Mouse (Mus musculus) ES-CJ7 (cell line): ENCODE data around the gene Rad51b.

Experiments used
- DNase-seq: peaks from one replicate; pipeline ENCODE4 v3.0.0; 2011; ENCODE audit warnings: low read depth, low spot score

Rad51b gene

DNA sequence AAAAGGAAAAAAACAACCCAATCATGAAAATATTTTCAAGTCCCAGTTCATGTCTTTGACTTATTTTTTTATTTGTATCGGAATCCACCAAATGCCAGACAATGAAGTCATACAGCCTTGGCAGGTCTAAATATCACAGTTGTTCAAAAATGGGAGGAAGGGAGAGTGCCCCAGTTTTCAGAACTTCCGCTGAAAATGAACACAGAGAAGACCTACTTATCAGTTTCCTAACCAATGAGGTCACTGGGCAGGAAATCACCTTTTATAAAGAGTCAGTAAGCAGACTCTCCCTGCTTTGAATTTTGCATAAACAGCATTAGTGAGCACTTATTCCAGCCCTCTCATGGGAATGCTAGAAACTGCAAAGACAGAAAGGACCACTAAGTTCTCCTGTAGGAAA is 465.0 kb downstream of the Rad51b start:
- no peak for DNase-seq

DNA sequence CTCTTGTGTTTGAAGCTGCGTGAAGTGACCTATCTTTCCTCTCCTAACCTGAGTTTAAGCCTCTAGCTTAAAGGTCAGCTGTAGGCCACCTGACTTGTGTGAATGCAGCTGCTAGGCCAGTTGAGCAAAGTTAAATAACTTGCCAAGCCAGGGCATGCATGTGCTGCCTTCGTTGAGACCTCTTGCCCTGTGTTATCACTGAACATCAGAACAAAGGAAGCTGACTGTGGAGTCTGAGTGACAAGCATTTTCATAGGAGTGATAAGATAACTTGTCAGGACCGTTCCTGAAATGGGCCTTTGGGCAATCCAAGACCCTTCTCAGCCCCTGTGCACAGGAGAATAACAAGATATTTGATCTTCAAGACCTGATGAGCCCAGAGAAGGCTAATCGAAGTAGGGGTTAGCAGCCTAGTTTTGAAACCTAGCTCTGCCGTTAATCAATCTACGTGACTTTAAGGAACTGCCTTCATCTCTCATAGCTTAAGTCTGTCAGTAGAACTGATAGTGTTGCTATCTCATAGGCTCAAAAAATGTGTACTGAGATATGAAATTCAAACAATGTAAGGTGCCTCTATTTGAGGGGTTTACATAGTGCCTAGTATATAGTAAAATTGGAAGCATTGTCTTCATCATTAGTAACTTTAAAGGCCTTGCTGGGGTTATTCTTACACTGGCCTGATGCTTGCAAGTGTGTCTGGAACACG is 465.6 kb downstream of the Rad51b start:
- no peak for DNase-seq

DNA sequence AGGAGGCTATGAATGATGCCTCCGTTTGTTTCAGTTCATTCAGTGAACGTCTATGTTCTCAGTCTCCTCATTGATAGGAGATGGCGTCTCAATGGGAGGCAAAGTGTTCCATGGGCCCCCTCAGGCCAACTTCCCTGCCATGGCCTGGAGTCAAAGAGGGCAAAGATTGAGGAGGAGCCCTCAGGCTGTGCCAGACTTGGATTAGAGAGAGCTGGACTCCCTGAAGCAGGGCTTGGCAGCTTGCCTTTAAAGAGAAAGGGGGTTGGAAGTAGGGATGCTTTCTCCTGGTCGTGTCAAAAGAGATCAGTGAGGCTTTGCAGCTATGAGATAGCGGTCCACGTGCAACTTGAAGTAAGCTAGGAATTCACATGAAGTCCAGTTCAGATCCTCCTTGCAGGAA is 469.0 kb downstream of the Rad51b start:
- no peak for DNase-seq

DNA sequence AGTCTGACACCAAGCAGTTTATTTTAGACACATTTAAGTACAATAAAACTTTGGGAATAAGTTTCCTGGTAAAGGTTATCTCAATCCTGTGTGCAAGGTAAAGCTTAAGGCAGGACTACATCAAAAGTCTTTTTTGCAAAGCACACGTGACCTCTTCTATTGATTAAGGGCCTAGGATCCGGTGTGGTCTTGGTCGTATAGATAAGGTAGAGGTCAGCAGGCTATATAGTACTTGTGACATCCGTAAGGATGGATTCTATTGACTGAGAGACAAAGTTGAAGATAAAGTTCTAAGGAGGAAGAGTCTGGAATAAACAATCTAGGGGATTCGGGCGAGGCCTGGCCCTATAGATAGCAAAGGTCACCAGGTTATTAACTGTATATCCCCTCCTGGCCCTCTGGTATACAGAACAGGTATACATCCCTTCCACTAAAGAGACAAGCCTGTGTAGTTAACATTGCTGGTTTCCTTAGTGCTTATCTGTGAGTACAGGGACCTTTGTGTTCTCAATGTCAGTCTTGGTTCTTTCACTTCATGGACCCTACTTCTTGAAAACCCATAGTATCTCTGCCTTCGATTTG is 471.8 kb downstream of the Rad51b start:
- no peak for DNase-seq

DNA sequence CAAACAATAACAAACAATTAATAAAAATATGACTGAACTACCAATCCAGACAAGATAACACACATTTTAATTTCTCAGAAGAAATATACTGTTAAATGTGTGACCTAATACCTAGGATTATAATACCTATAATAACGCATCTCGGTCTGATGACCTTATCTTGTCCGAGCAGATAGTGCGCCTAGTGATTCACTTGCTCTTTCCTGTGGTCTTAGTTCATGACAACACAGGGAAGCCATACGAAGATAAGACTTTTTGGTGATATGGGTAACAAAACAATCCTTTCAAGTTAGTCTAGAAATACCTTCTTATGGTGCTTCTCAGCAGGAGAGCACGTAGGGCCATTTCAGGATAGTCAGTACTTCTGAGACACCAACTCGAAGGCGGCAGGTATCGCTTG is 472.7 kb downstream of the Rad51b start:
- DNase-seq = no peak

DNA sequence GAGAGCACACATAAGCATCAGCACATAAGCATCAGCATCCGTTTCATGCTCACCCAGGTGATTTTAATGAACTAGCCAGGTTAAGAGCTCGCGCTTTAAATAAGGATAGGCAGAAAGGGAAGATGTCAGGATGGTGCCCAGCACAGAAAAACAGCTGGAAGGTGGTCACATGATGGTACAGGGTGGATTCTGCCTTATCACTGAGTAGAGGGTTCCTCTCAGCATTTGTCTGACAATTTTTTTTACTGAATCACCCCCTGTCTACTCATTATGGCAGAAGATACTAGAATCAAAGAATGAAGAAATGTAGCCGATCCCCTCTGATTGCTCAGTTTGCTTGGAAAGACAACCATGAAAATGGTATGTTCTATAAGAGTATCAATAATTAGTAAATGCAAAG is 474.1 kb downstream of the Rad51b start:
- DNase-seq = no peak

DNA sequence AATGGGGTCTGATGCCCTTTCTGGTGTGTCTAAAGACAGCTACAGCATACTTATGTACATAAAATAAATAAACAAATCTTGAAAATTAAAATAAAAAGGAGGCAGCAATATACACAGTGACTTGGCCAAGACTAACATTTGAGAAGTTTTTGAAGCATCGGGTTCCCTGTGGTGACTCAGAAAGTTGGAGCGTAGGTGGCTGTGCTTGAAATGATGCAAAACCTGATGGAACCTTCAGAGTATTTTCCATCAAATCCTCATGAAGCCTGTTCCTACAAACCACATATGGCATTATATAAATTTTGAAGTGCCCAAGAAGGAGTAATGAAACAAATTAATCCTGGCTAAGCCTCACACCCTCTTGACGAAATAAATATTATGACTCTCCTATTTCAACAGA is 474.7 kb downstream of the Rad51b start:
- DNase-seq = no peak

DNA sequence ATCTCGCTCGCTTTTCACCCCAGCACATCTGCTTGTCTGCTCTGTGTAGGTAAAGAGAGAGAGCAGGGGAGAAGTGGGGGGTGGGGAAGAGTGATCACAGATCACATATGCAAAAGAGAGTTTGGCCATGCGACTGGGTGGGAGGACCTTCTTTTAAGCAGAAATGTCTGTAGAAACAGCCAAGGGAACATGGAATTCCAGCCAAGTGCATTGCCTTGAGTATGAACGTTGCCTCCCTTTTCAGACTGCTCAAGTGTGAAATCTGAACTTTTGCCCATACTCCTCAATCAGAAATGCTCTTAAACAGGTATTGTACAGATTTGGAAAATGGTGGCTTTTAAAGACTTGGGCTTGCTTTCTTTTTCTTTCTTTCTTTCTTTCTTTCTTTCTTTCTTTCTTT is 476.2 kb downstream of the Rad51b start:
- no peak for DNase-seq

DNA sequence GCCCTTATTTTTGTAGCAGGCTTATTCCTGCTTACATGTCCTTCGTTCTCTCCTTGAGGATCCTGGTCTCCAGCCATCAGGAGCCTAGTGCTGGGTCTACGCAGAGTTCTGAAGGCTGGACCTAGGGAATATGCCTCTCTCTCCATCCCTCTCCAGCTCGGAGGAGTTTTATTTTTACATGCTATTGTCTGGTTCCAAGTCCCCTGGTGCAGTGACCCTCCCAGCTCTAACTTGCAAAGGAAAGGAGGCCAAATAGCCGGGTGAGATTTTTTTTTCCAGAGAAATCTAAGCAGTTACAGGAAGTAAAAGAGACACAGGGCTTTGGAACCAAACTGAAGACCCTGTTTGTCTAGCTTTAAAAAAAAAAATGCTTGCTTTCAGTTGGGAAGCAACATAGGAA is 477.5 kb downstream of the Rad51b start:
- no peak for DNase-seq

DNA sequence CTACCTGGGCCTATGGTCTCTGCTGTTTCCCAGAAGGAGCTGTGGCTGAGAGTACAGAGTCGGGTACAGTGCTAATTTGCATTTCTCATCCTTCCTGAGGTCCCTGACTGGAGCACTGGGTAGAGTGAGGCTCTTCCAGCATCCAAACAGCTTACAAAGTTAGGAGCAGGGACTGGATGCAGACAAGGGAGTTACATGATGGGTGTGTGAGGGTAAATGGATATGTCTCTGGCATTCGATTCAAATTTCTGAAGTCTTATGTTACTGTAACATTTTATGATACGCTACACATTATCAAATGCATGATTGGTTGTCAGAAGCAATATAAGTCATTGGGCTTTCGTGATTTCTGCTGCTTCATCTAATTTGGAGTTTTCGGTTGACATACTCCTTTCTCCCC is 479.7 kb downstream of the Rad51b start:
- DNase-seq = no peak

DNA sequence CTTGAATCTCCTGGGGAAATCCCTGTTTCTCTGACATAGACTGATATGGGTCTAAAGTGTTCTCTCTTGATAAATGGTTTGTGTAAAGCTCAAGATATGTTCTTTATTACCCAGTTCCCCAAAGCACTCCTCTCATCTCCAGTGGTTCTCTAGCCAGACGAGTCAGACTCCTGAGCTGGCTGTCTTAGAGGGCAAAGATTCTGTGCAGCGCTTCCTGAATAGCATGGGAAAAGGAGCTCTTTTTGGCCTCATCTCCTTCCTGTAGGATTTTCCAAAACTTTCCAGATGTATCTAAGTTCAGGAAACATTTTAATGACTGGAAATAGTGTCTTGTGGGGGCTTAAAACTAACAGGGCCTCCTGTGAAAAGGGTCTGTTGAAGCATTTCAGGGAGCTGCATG is 483.7 kb downstream of the Rad51b start:
- DNase-seq = no peak

DNA sequence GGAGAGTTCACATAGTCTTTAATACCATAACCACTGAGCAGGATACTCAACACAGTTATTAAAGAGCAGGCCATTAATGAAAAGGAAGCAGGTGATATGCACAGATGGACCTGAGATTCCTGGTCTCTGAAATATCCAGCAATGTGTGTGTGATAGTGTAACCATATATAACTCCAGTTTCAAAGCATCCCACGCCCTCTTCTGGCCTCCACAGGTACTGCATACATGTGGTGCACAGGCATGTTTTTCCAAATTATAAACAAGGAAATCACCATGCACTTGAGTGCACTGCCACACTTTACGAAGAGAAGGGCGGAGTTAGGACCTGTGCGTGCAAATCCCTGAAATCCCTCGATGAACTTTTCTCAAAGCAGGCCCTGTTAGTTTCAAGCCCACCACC is 484.7 kb downstream of the Rad51b start:
- no peak for DNase-seq

DNA sequence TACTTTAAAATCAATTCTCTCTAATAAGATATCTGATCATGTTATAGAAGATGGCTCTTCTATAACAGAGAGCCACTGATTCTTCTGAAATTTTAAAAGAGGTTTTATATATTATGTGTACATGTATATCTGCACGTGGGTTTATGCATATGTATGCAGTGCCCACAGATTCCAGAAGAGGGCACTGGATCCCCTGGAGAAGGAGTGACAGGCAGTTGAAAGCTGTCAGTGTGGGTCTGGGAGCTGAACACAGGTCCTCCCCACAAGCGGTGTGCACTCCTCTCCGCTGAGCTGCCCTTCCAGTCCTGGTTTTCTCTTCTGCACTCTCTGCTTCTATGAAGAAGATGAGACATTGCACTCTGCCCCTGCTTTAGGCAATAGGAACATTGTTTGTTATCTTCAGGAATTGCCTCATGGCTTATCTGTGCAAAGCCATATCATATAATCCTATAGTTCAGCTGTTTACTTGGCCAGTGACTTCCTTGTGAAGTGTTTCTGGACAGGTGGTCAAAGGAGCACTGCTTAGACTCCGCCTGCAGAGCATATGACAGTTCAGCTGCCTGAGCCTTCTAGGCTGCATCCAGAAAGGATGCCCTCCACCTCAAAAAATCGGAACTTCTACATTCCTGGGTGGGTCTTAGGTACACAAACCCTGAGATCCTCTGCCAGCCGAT is 485.5 kb downstream of the Rad51b start:
- peak; percentile 28 for DNase-seq

DNA sequence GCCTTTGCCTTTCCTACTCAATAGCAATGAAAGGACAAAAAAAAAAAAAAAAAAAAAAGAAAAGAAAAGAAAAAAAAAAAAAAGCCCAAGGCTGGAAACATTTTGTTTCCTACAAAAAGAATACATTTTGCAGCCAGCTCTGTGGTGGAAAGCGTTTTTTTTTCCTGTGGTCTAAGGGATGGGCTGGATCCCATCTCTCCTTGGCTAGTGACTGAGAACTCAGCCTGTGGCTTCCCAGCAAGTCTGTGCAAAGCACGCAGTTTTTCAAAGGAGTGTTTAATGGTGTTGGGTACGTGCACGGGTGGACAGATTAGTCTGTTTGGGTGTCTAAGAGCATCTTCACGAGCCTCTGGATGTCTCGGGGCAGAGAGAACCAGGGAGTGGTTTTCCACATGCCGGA is 487.1 kb downstream of the Rad51b start:
- DNase-seq = no peak

DNA sequence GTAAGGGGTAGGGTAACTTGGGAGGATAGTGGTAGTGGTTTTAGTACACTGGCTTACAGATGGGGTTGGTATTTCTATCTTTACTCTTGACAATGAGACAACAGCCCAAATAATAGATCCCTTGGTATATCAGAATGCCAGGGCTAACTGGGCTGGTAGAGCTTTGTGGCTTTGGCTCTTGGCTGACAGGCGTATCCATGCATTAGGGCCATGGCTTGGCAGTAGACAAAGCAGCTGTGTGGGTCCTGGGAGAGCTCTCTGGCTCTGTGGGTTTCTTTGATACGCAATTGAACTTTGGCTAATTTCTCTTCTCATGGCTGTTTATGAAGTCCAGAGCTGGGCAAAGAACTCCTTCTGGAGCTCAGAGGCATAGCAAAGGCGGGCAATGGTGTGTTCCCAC is 488.6 kb downstream of the Rad51b start:
- DNase-seq = no peak

DNA sequence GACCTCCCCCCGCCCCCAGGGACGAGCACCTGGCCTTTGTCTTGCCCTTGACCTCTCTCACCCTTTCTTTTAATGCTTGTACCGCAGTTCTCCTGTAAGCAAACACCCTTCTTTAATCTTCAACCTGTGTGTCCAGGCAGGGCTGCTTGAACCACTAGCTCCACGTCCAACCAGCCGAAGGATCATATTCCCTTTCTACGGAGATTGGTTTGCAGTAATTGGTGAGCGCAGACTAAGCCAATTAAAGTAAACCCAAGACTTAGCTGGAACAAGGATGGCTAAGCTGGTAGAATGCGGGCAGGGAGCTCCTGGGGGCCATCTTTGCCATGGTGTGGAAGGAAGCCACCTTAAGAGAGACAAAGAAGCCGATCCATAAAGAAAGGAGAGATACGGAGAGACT is 490.5 kb downstream of the Rad51b start:
- DNase-seq = no peak

DNA sequence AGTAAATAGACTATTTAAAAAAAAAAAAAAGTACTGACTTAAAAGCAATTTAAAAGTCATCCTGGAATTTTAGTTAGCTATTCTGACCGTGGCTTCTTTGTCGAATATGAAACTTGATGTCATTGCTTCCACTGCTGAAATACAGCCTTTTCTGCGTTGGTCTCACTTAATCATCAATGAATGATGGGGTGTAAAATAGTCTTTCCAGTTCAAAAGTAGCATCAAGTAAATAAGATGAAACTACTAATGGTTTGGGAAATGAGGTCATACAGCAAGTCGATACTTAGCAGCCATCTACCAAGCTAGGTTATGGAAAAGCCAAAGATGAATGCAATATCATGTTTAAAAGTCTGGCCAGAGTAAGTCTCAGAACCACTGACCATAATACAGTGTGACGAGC is 491.3 kb downstream of the Rad51b start:
- DNase-seq = no peak

DNA sequence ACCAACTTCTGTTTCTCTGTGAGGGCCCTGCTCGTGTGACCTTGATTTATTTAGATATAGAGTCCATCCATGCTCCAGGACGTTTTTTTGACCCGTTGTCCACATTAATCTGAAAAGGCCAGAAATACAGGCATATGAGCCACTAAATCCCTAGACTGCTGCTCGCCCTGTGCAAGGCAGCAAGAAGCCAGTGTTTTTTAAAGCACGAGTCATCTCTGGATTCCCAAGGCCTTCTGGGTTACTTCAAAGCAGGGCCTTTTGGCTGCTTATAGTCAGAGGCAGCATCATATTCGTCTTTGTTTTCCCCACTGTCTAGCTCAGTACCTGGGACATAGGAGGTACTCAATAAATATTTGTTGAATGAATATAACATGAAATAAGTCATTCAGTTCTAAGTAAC is 492.4 kb downstream of the Rad51b start:
- no peak for DNase-seq

DNA sequence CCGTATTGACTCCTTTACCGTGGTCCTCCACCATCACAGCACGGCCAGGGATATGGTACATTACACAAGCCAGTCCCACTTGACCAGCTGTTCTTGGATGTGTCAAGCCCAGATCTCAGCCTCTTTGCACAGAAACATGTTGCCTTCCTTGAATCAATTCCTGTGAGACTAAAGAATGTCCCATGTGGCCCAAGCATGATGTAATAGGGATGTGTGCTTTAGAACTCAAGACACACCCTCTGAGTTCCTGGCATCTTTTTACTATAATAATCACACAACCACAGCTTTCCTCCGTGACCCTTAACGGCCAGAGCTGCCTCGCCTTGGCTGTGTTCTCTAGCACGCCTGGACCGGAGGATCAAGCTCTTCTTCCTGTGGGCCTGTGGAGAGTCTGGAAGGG is 496.3 kb downstream of the Rad51b start:
- DNase-seq = no peak

DNA sequence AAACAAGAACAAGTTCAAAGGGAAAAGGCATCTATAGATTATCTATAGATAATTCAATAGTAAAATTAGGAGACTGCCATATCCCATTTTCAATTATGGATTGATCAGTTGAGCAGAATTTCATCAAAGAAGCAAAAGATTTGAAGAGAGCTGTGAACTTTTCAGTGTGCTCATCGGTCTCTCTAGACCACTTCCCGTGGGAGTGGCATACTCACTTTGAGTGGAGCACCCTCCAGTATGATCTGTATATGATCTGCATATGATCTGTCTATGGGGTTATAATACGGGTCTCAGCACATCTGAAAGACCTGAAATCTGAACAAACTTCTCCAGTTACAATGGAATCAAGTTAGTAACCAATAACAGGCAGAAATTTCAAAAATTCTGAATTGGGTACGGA is 497.7 kb downstream of the Rad51b start:
- DNase-seq = no peak

DNA sequence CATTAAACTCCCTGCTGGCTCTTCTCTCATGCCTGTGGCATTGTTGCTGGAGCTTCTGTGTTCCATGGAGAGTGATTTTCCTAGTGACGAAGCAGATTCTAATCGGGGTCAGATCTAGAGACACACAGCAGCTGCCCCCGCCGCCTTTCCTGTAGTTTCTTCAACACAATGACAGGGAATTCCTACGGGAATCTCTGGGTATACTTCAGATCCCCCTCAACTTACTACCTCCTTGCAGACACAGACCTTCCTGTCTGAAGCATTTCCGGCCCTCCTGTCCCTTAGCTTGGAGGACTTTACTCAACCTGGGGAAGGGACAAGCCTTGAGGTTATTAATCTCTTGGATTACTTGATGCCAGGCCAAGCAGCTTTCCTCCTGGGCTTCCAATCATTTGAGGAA is 499.2 kb downstream of the Rad51b start:
- no peak for DNase-seq

DNA sequence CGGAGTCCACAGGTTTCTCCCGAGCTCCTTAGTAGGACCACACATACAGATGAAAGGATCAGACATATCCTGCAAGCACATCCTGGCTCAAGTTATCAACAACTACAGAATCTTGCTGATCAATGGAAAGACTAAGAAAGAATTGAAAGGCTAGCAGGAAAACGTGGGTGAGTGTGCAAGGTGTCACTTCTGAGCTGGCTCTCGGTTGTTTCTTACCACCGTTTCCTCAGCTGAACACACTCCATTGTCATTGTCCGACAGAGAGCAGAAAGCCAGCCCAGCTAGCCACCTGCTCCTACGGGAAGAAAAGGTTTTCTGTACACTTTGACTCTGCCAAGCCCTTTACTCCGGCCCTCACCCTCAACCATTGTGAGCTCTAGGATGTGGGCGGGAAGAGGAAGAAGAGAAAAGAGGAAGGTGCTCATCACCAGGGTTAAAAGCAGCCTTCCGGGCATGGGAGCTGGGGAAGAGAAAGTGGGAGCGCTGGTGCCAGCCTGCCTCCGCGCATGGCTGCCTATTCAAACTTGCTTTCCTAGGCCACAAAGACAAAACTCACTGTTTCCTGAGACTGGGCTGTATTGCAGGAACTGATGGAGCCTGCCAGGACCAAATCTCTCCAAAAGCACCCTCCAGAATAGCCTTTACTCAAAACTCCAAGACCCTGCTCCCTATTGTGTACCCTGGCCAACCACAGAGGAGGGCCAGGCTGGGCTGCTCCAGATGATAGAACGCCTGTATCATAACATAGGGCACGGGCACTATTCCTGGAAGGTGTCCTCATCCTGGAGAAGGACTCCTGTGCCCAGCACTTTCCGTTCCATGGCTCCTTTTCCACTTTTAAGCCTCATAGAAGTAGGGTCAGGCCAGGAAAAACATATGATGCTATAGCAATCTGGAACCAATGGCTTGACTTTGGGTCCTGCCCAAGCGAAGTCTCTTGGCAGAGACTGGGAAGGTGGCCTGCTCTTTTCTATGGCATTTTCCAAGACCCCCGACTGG is 500.0 kb downstream of the Rad51b start:
- no peak for DNase-seq
